In the genomic region with DNA sequence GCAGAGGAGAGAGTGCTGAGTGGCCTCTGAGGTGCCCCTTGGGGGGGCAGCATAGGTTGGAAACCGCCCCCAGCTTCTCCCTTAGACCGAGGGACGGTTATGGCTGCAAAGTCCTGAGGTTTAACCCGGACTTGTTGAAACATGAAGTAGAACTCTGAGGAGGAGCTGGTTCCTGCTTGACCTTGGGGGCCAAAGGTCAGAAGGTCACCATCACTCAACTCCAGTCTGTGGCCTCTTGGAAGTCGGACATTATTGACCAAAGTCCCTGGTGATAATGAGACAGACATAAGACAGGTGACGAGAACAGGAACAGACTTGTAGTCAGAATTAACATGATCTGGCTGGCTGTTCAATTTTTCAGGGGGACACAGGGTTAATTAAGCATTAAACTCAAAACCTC, we compare ENCODE assay signal across 10 mouse cellular contexts. TPM values are rescaled to one million over a fixed set of nuclear protein-coding genes. Genes with fewer than 3 reads are reported as not detected.
DNase-seq lines count a peak whose midpoint lies in the region; ATAC-seq lines count a peak whose summit lies in the region.
"Had no signal": no experiment of that assay in that cellular context is flagged by ENCODE, and none has a peak within 500 bp of the region (broad histone marks: within the 10 kb centered on the region; RNA-seq: fewer than 3 reads in every experiment).

No protein-coding gene starts in this region.

- H3K4me2 ChIP-seq in heart, embryonic 15.5 days: peak overlapping the region; percentile 78
- 0 out of 2 replicates have a peak overlapping the region, but pooled peaks have one; percentile 84 for H3K4me2 ChIP-seq in hindbrain, embryonic 13.5 days
- H3K4me2 ChIP-seq in midbrain, embryonic 13.5 days (replicated peaks): peak overlapping the region; percentile 80

- no peak for ATAC-seq in heart, embryonic 15.5 days (replicated peaks; ENCODE audit: insufficient number of reproducible peaks, insufficient read depth, low FRiP score, low read depth)
- no peak for ATAC-seq in hindbrain, embryonic 13.5 days (ENCODE audit: low FRiP score)
- ATAC-seq in midbrain, embryonic 13.5 days: no peak

- no peaks in the 10 kb centered on the region for H3K9me3 ChIP-seq in heart, embryonic 15.5 days (replicated peaks)
- no peaks in the 10 kb centered on the region for H3K9me3 ChIP-seq in hindbrain, embryonic 13.5 days
- no peaks in the 10 kb centered on the region for H3K9me3 ChIP-seq in midbrain, embryonic 13.5 days

- WGBS in heart, embryonic 15.5 days: 61% methylated on average over 6 of the region's 6 CpGs
- WGBS in hindbrain, embryonic 13.5 days: 40% methylated on average over 6 of the region's 6 CpGs
- 60% methylated on average over 6 of the region's 6 CpGs for WGBS in midbrain, embryonic 13.5 days

- no peaks in the 10 kb centered on the region for H3K36me3 ChIP-seq in heart, embryonic 15.5 days
- H3K36me3 ChIP-seq in hindbrain, embryonic 13.5 days: no peaks in the 10 kb centered on the region
- H3K36me3 ChIP-seq in midbrain, embryonic 13.5 days: no peaks in the 10 kb centered on the region

- DNase-seq in heart, adult 9 months (ENCODE audit: low spot score in 2 of 2): no peak
- DNase-seq in R1 (ENCODE audit: low read depth, low spot score): peak; percentile 62
- no peak for DNase-seq in ovary, postnatal 36 days (ENCODE audit: low spot score)
- DNase-seq in c-Kit-positive CD71-positive TER-119-positive erythroid progenitor cells, embryonic 14.5 days (ENCODE audit: low spot score): no peak
- DNase-seq in gastrocnemius, postnatal 10 days: no peak

- peak overlapping the region; percentile 81 for H3K4me3 ChIP-seq in heart, embryonic 15.5 days
- no peak overlapping the region for H3K4me3 ChIP-seq in hindbrain, embryonic 13.5 days
- no peak overlapping the region for H3K4me3 ChIP-seq in midbrain, embryonic 13.5 days (replicated peaks)
- H3K4me3 ChIP-seq: left cerebral cortex, adult 2 months had no signal

- H3K9ac ChIP-seq in heart, embryonic 15.5 days: peak overlapping the region; percentile 68
- H3K9ac ChIP-seq in hindbrain, embryonic 13.5 days: 0 out of 2 replicates have a peak overlapping the region, but pooled peaks have one; percentile 6
- H3K9ac ChIP-seq in midbrain, embryonic 13.5 days (replicated peaks): no peak overlapping the region

- 0 out of 2 replicates have a peak, but pooled peaks cover under 1% of the 10 kb centered on the region for H3K27me3 ChIP-seq in heart, embryonic 15.5 days
- peaks cover 15% of the 10 kb centered on the region; the same call in 1 of the 2 replicates for H3K27me3 ChIP-seq in hindbrain, embryonic 13.5 days
- peaks cover 11% of the 10 kb centered on the region for H3K27me3 ChIP-seq in midbrain, embryonic 13.5 days

- H3K27ac ChIP-seq in heart, embryonic 15.5 days: no peak overlapping the region
- no peak overlapping the region for H3K27ac ChIP-seq in hindbrain, embryonic 13.5 days
- no peak overlapping the region for H3K27ac ChIP-seq in midbrain, embryonic 13.5 days
- H3K27ac ChIP-seq: left cerebral cortex, adult 2 months had no signal

- peaks cover 34% of the 10 kb centered on the region for H3K4me1 ChIP-seq in heart, embryonic 15.5 days (replicated peaks)
- H3K4me1 ChIP-seq in hindbrain, embryonic 13.5 days (replicated peaks): peaks cover 38% of the 10 kb centered on the region
- H3K4me1 ChIP-seq in midbrain, embryonic 13.5 days (replicated peaks): peaks cover 34% of the 10 kb centered on the region

RNA-seq across cellular contexts. Expression of gene Tcf19, which starts 1.9 kb away (rescaled TPM):
- 51.8 and 63.3 TPM in 2 replicates for polyA plus RNA-seq in heart, embryonic 15.5 days (2015; fragmentation: Nextera tagmentation; extraction: Ambion mirVana)
- 14.9 and 15.4 TPM in 2 replicates for polyA plus RNA-seq in hindbrain, embryonic 13.5 days (2015; fragmentation: Nextera tagmentation; extraction: Ambion mirVana)
- polyA plus RNA-seq in midbrain, embryonic 13.5 days (2015; fragmentation: Nextera tagmentation; extraction: Ambion mirVana): 23.1 and 23.2 TPM in 2 replicates
- total RNA-seq in gastrocnemius, postnatal 10 days (2021): 10 to 100 TPM; 11.6 to 13.6 TPM

RNA-seq across cellular contexts. Expression of gene Cchcr1, which starts 2.1 kb away (rescaled TPM):
- 12.8 and 15.4 TPM in 2 replicates for polyA plus RNA-seq in heart, embryonic 15.5 days (2015; fragmentation: Nextera tagmentation; extraction: Ambion mirVana)
- 6.3 and 7.6 TPM in 2 replicates for polyA plus RNA-seq in hindbrain, embryonic 13.5 days (2015; fragmentation: Nextera tagmentation; extraction: Ambion mirVana)
- polyA plus RNA-seq in midbrain, embryonic 13.5 days (2015; fragmentation: Nextera tagmentation; extraction: Ambion mirVana): 6.5 and 8.4 TPM in 2 replicates
- total RNA-seq in gastrocnemius, postnatal 10 days (2021): 1 to 10 TPM; 5.0 to 6.8 TPM

RNA-seq across cellular contexts. Expression of gene Pou5f1, which starts 8.9 kb away (rescaled TPM):
- not detected in 2 replicates for polyA plus RNA-seq in heart, embryonic 15.5 days (2015; fragmentation: Nextera tagmentation; extraction: Ambion mirVana)
- not detected in 2 replicates for polyA plus RNA-seq in hindbrain, embryonic 13.5 days (2015; fragmentation: Nextera tagmentation; extraction: Ambion mirVana)
- polyA plus RNA-seq in midbrain, embryonic 13.5 days (2015; fragmentation: Nextera tagmentation; extraction: Ambion mirVana): not detected in 2 replicates
- not detected for total RNA-seq in gastrocnemius, postnatal 10 days (2021)
- total RNA-seq: gastrocnemius, adult 18-20 months had no signal

RNA-seq across cellular contexts. Expression of gene Psors1c2, which starts 18.2 kb away (rescaled TPM):
- polyA plus RNA-seq in heart, embryonic 15.5 days (2015; fragmentation: Nextera tagmentation; extraction: Ambion mirVana): 1.8 and 2.3 TPM in 2 replicates
- polyA plus RNA-seq in hindbrain, embryonic 13.5 days (2015; fragmentation: Nextera tagmentation; extraction: Ambion mirVana): 0.68 and 1.4 TPM in 2 replicates
- 0.73 and 1.1 TPM in 2 replicates for polyA plus RNA-seq in midbrain, embryonic 13.5 days (2015; fragmentation: Nextera tagmentation; extraction: Ambion mirVana)
- total RNA-seq in gastrocnemius, postnatal 10 days (2021): not detected
- total RNA-seq: gastrocnemius, adult 18-20 months had no signal

RNA-seq across cellular contexts. Expression of gene Cdsn, which starts 37.2 kb away (rescaled TPM):
- 0.47 and 0.59 TPM in 2 replicates for polyA plus RNA-seq in heart, embryonic 15.5 days (2015; fragmentation: Nextera tagmentation; extraction: Ambion mirVana)
- 0.12 and 0.14 TPM in 2 replicates for polyA plus RNA-seq in hindbrain, embryonic 13.5 days (2015; fragmentation: Nextera tagmentation; extraction: Ambion mirVana)
- 0.06 and 0.11 TPM in 2 replicates for polyA plus RNA-seq in midbrain, embryonic 13.5 days (2015; fragmentation: Nextera tagmentation; extraction: Ambion mirVana)
- total RNA-seq in gastrocnemius, postnatal 10 days (2021): under 1 TPM; 0.14 to 0.19 TPM
